Mouse (Mus musculus) ES-Bruce4 (cell line): ENCODE measurements at regions not wholly inside any gene's neighbourhood (a gene's known extent, or its start where the extent isn't known, plus 50 kb on each side); places are given as distances from the start of the nearest gene placed in this dataset.
"Not testable (repeated sequence)": the region's sequence is repeated elsewhere in the genome, so short reads cannot be mapped to it uniquely, and the experiment has no call there.

Source experiments
- H3K27ac ChIP-seq: 2 replicates; pipeline ENCODE4 v1.5.1; 2012; ENCODE audit warnings: low read length, inconsistent platforms; ENCODE audit not compliant: insufficient read depth
- H3K27me3 ChIP-seq: 2 replicates; pipeline ENCODE4 v1.6.1; 2012; ENCODE audit warnings: mild to moderate bottlenecking, low read length, inconsistent platforms; ENCODE audit not compliant: control insufficient read depth, poor library complexity, insufficient read depth, severe bottlenecking
- H3K36me3 ChIP-seq: 2 replicates; pipeline ENCODE4 v1.6.1; 2012; ENCODE audit warnings: inconsistent platforms, mild to moderate bottlenecking, low read length, moderate library complexity; ENCODE audit not compliant: control insufficient read depth, poor library complexity, insufficient read depth, severe bottlenecking
- H3K4me1 ChIP-seq: one replicate; pipeline ENCODE4 v1.8.1; 2011; ENCODE audit warnings: low read length; ENCODE audit not compliant: control insufficient read depth, insufficient read depth
- H3K4me3 ChIP-seq: 2 replicates; pipeline ENCODE4 v1.5.1; 2011; ENCODE audit warnings: low read depth, mild to moderate bottlenecking, low read length
- H3K9ac ChIP-seq: 2 replicates; pipeline ENCODE4 v1.6.1; 2012; ENCODE audit warnings: low read depth, mild to moderate bottlenecking, inconsistent platforms; ENCODE audit not compliant: poor library complexity, severe bottlenecking
- H3K9me3 ChIP-seq: replicated peaks from 2 replicates; pipeline ENCODE4 v1.6.1; 2012; ENCODE audit warnings: mild to moderate bottlenecking, low read length, inconsistent platforms; ENCODE audit not compliant: control insufficient read depth, poor library complexity, insufficient read depth, severe bottlenecking
- CTCF ChIP-seq: IDR thresholded peaks from one replicate; pipeline ENCODE4 v1.8.1; 2011; ENCODE audit warnings: low read depth, low read length
- EP300 ChIP-seq: IDR thresholded peaks from 2 replicates; pipeline ENCODE4 v1.6.1; 2011; ENCODE audit warnings: low read depth, low read length; ENCODE audit not compliant: insufficient read depth
- POLR2A ChIP-seq: IDR thresholded peaks from one replicate; pipeline ENCODE4 v1.8.1; 2011; ENCODE audit warnings: low read length; ENCODE audit not compliant: insufficient read depth

DNA sequence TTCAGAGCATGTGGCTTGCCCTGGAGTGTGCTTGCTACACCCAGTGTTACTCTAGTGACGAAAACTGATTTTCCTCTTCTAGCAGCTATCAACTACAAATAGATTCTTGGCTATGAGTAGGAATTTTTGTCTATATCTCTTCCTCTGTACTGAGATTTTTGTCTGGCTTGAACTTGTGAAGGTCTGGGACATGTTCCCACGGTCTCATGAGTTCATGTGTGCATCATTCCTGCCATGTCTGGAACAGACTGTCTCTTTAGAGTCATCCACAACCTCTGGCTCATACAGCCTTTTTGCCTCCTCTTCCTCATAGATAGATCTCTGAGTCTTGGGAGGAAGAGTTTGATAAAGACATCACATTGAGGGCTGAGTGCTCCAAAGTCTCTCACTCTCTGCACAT, 86.5 kb upstream of the Gm5148 start:
- no peak overlapping the region for H3K9ac ChIP-seq
- no peak overlapping the region for H3K27ac ChIP-seq
- no peak for TF ChIP-seq EP300
- no peak for TF ChIP-seq CTCF
- TF ChIP-seq POLR2A, result no peak
- H3K4me3 ChIP-seq, result no peak overlapping the region
- H3K27me3 ChIP-seq, result no peaks in the 10 kb centered on the region
- H3K9me3 ChIP-seq, result no peaks in the 10 kb centered on the region
- H3K4me1 ChIP-seq, result no peaks in the 10 kb centered on the region
- no peaks in the 10 kb centered on the region for H3K36me3 ChIP-seq

DNA sequence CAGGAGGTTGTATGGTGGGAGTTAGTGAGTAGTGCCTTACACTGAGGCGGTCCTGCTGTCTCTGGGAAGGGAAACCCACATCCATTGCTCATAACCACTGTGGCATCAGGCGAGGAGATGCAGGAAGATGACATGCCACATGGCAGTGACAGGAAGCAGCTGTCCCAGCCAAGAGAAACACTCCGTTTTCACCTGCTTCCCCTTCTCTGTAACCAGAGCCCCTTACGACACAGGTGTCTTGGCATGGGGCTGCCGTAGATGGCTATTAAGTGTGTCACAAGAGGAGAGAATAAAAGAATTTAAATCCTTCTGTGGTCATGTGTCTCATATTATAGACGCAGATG, 81.5 kb upstream of the Gm5148 start:
- no peak for TF ChIP-seq POLR2A
- no peak for TF ChIP-seq CTCF
- no peak for TF ChIP-seq EP300
- H3K27ac ChIP-seq, result no peak overlapping the region

DNA sequence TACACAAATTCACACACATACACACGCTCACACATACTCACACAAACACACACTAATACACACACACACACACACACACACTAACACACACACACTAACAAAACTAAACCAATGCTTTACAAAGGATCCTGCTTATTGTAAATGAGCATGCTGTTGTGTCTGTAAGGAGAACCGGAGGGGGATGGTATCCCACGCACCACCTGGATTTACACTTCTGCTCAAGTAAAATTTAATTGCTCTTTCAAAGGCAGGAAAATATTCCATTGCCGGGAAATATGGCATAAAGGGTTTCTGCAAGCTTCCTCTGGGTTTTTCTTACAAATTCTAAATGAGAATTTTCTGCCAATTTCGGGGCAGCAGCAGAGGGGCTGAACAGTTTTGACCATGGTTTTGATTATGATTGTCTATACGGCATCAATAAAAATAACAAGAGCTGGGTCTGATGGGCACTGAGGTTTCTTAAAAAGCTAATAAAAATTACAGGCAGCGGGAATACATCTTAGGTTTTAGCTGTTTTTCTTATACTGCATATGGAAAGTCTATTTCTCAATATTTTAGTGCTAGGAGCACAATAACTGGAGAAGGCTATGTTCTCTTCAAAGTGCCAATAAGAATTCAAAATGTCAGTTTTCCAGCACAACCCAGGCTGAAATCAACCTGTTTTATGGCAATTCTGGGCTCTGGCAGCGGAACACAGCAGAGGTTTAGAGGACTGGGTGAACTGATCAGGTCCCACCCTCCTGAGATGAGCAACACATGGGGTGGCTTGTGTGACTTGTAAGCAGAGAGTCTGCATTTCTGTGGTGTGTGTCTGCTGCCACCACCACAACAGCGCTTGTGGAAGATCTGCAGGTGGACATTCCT, 80.9 kb upstream of the Gm5148 start:
- no peak overlapping the region for H3K9ac ChIP-seq
- no peaks in the 10 kb centered on the region for H3K9me3 ChIP-seq
- TF ChIP-seq EP300, result no peak
- TF ChIP-seq CTCF, result no peak
- no peak for TF ChIP-seq POLR2A
- H3K27me3 ChIP-seq, result no peaks in the 10 kb centered on the region
- H3K27ac ChIP-seq, result no peak overlapping the region
- no peaks in the 10 kb centered on the region for H3K4me1 ChIP-seq
- H3K36me3 ChIP-seq, result no peaks in the 10 kb centered on the region
- no peak overlapping the region for H3K4me3 ChIP-seq

More for the DNA sequence above, 81.5 kb upstream of the Gm5148 start:
- H3K27me3 ChIP-seq, result no peaks in the 10 kb centered on the region
- H3K9me3 ChIP-seq, result no peaks in the 10 kb centered on the region
- H3K4me1 ChIP-seq, result no peaks in the 10 kb centered on the region
- no peak overlapping the region for H3K9ac ChIP-seq
- H3K4me3 ChIP-seq, result no peak overlapping the region
- H3K36me3 ChIP-seq, result no peaks in the 10 kb centered on the region

DNA sequence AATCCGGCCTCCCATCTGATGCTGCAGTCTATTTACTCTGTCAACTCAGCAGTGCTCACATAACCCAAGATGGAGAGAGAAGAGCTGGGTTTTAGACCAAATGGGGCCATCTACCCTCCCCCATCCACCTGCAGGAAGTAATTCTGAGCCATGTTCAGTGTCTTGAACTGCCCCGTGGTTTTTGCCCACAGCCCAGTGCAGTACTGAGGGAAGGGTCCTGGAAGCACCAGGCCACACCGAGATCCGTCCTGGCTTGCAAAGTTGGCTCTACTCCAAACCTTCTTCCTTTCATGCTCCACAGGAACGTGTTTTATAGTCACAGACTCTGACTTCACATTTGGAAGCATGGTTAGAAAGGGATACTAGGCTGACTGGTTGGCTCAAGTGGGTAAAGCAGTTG, 80.0 kb upstream of the Gm5148 start:
- H3K4me3 ChIP-seq, result no peak overlapping the region
- no peak for TF ChIP-seq CTCF
- no peak for TF ChIP-seq EP300
- no peak for TF ChIP-seq POLR2A
- H3K27ac ChIP-seq, result no peak overlapping the region

DNA sequence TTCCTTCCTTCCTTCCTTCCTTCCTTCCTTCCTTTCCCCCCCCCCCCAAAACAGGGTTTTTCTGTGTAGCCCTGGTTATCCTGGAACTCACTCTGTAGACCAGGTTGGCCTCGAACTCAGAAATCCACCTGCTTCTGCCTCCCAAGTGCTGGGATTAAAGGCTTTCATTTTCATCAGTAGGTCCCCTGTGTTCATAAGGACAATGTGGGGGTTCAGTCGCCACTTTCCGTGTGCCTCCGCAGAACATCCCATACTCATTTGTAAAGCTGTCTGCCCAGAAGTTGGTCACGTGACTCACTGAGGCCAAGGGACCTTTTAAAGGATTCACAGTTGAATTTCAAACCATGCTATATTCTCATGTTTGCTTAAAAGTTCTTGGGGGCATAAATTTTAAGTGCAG, 79.5 kb upstream of the Gm5148 start:
- H3K9me3 ChIP-seq, H3K36me3 ChIP-seq, H3K27ac ChIP-seq, H3K4me1 ChIP-seq, H3K9ac ChIP-seq, H3K27me3 ChIP-seq, H3K4me3 ChIP-seq: not testable (repeated sequence)

More for the DNA sequence above, 80.0 kb upstream of the Gm5148 start:
- no peaks in the 10 kb centered on the region for H3K9me3 ChIP-seq
- H3K4me1 ChIP-seq, result no peaks in the 10 kb centered on the region
- no peaks in the 10 kb centered on the region for H3K36me3 ChIP-seq
- no peak overlapping the region for H3K9ac ChIP-seq
- H3K27me3 ChIP-seq, result no peaks in the 10 kb centered on the region

DNA sequence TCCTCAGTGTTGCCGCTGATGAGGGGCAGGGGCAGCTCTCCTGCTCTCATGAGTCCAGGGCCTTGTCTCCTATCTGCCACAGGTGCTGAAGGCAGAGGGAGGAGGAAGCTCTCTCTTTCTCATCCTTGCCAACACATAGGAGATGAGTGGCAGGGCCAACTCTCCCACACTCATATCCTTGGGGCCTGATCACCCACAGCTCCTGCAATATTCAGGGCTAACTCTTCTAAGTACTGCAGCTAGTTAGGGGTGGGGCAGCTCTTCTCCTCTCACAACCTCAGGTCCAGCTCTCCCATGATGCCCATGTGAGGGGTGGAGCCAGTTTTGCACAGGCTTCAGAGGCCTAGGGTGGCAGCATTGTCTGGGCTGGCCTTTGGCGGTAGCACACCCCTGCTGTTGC, 77.3 kb upstream of the Gm5148 start:
- Histone ChIP-seq H3K4me1 (no peaks in the 10 kb centered on the region), H3K9me3 (no peaks in the 10 kb centered on the region; the same call in 1 of the 2 replicates), H3K36me3 (no peaks in the 10 kb centered on the region), H3K27ac (no peak overlapping the region), H3K9ac (no peak overlapping the region), H3K27me3 (no peaks in the 10 kb centered on the region), H3K4me3 (no peak overlapping the region)
- TF ChIP-seq POLR2A (no peak), EP300 (no peak), CTCF (no peak)
